10 mouse cellular contexts compared by ENCODE assay signal in genomic region chr2:8877855-8878254, GRCm38 (mm10).
A peak's percentile ranks its signal among the peaks of the same experiment; 100 is the strongest.
DNase-seq lines count a peak whose midpoint lies in the region; ATAC-seq and TF ChIP-seq lines count a peak whose summit lies in the region.
"Had no signal": no experiment of that assay in that cellular context is flagged by ENCODE, and none has a peak within 500 bp of the region (broad histone marks: within the 10 kb centered on the region; RNA-seq: fewer than 3 reads in every experiment).

No protein-coding gene starts in this region.

- peak; percentile 43 for TF ChIP-seq CTCF in lung, postnatal 0 days (IDR thresholded peaks at IDR 0.05)

- H3K36me3 ChIP-seq in hindbrain, embryonic 14.5 days (replicated peaks; ENCODE audit: control insufficient read depth, insufficient read depth): no peaks in the 10 kb centered on the region
- H3K36me3 ChIP-seq in hindbrain, embryonic 16.5 days (ENCODE audit: control insufficient read depth, insufficient read depth, low read length): no peaks in the 10 kb centered on the region
- no peaks in the 10 kb centered on the region for H3K36me3 ChIP-seq in lung, postnatal 0 days (ENCODE audit: insufficient read depth, low read length)
- H3K36me3 ChIP-seq: embryonic facial prominence, embryonic 12.5 days; forebrain, embryonic 15.5 days; liver, embryonic 13.5 days had no signal

- 77% methylated on average over 3 of the region's 3 CpGs for WGBS in hindbrain, embryonic 14.5 days
- 75% methylated on average over 3 of the region's 3 CpGs for WGBS in hindbrain, embryonic 16.5 days
- WGBS in lung, postnatal 0 days: 52% methylated on average over 3 of the region's 3 CpGs

- H3K9me3 ChIP-seq in hindbrain, embryonic 14.5 days (ENCODE audit: control insufficient read depth, low read length): no peaks in the 10 kb centered on the region
- H3K9me3 ChIP-seq in hindbrain, embryonic 16.5 days (ENCODE audit: control insufficient read depth, low read length): no peaks in the 10 kb centered on the region
- H3K9me3 ChIP-seq in lung, postnatal 0 days (ENCODE audit: low read length): no peaks in the 10 kb centered on the region
- H3K9me3 ChIP-seq: embryonic facial prominence, embryonic 12.5 days; forebrain, embryonic 15.5 days; liver, embryonic 13.5 days had no signal

- no peaks in the 10 kb centered on the region for H3K4me1 ChIP-seq in hindbrain, embryonic 14.5 days (replicated peaks; ENCODE audit: control insufficient read depth, insufficient read depth, low read length)
- no peaks in the 10 kb centered on the region for H3K4me1 ChIP-seq in hindbrain, embryonic 16.5 days (ENCODE audit: control insufficient read depth, insufficient read depth, low read depth, low read length)
- H3K4me1 ChIP-seq in lung, postnatal 0 days (ENCODE audit: insufficient read depth, low read depth, low read length): no peaks in the 10 kb centered on the region
- H3K4me1 ChIP-seq: embryonic facial prominence, embryonic 12.5 days; forebrain, embryonic 15.5 days; liver, embryonic 13.5 days had no signal

- H3K27me3 ChIP-seq in hindbrain, embryonic 14.5 days (ENCODE audit: control insufficient read depth, insufficient read depth, low read length): no peaks in the 10 kb centered on the region
- no peaks in the 10 kb centered on the region for H3K27me3 ChIP-seq in hindbrain, embryonic 16.5 days (replicated peaks; ENCODE audit: control insufficient read depth, insufficient read depth, low read length)
- no peaks in the 10 kb centered on the region for H3K27me3 ChIP-seq in lung, postnatal 0 days (replicated peaks; ENCODE audit: insufficient read depth, low read length)
- H3K27me3 ChIP-seq: embryonic facial prominence, embryonic 12.5 days; forebrain, embryonic 15.5 days; liver, embryonic 13.5 days had no signal

- H3K9ac ChIP-seq in hindbrain, embryonic 14.5 days: no peak overlapping the region
- H3K9ac ChIP-seq in hindbrain, embryonic 16.5 days (ENCODE audit: low read depth, low read length): no peak overlapping the region
- H3K9ac ChIP-seq in lung, postnatal 0 days (replicated peaks; ENCODE audit: low read depth): no peak overlapping the region
- H3K9ac ChIP-seq: embryonic facial prominence, embryonic 12.5 days; forebrain, embryonic 15.5 days; liver, embryonic 13.5 days had no signal

- no peak for TF ChIP-seq EP300 in lung, postnatal 0 days (IDR thresholded peaks at IDR 0.05)

- no peak overlapping the region for H3K4me2 ChIP-seq in hindbrain, embryonic 14.5 days (replicated peaks)
- H3K4me2 ChIP-seq in hindbrain, embryonic 16.5 days (ENCODE audit: low read length): no peak overlapping the region
- H3K4me2 ChIP-seq in lung, postnatal 0 days (replicated peaks; ENCODE audit: low read depth, low read length): no peak overlapping the region
- H3K4me2 ChIP-seq: embryonic facial prominence, embryonic 12.5 days; forebrain, embryonic 15.5 days; liver, embryonic 13.5 days had no signal

- H3K27ac ChIP-seq in hindbrain, embryonic 14.5 days: no peak overlapping the region
- H3K27ac ChIP-seq in hindbrain, embryonic 16.5 days (ENCODE audit: low read depth, low read length): no peak overlapping the region
- no peak overlapping the region for H3K27ac ChIP-seq in lung, postnatal 0 days (ENCODE audit: low read length)
- H3K27ac ChIP-seq: embryonic facial prominence, embryonic 12.5 days; forebrain, embryonic 15.5 days; liver, embryonic 13.5 days had no signal

- ATAC-seq in hindbrain, embryonic 14.5 days (ENCODE audit: low FRiP score): no peak
- ATAC-seq in hindbrain, embryonic 16.5 days: no peak
- ATAC-seq in lung, postnatal 0 days: no peak
- ATAC-seq in inflammation-experienced regulatory T-cells, adult 6 months: peak; percentile 72
- ATAC-seq: forebrain, embryonic 15.5 days had no signal

- H3K4me3 ChIP-seq in hindbrain, embryonic 14.5 days (replicated peaks; ENCODE audit: low read length): no peak overlapping the region
- no peak overlapping the region for H3K4me3 ChIP-seq in hindbrain, embryonic 16.5 days (ENCODE audit: low read length)
- no peak overlapping the region for H3K4me3 ChIP-seq in lung, postnatal 0 days (ENCODE audit: low read depth, low read length)
- H3K4me3 ChIP-seq: embryonic facial prominence, embryonic 12.5 days; forebrain, embryonic 15.5 days; liver, embryonic 13.5 days had no signal

- DNase-seq in hindbrain, embryonic 14.5 days (ENCODE audit: low spot score): peak; percentile 56
- DNase-seq in lung, postnatal 0 days (ENCODE audit: low spot score): no peak
- DNase-seq in lung, postnatal 25 days (ENCODE audit: low spot score): no peak
- DNase-seq in NIH3T3 (ENCODE audit: low read depth): peak; percentile 2
- no peak for DNase-seq in kidney, postnatal 14 days
- DNase-seq: liver, embryonic 13.5 days had no signal

Comparison
In these comparisons a context has a peak if more than half of its experiments do, and no peak if none do; other contexts are left out.
1. DNase-seq: peak in hindbrain, embryonic 14.5 days (single experiment) and NIH3T3 (single experiment); none in lung, postnatal 0 days (single experiment), lung, postnatal 25 days (single experiment) and kidney, postnatal 14 days (single experiment).